Mouse (Mus musculus) bone marrow macrophage, adult 2 months (primary cell): ENCODE results near the gene Fam207a.

ENCODE experiments used
- CTCF ChIP-seq: IDR thresholded peaks from 2 replicates; pipeline ENCODE4 v1.5.1; 2012; ENCODE audit warnings: low read depth, mild to moderate bottlenecking, low read length, moderate library complexity
- POLR2A ChIP-seq: IDR thresholded peaks from 2 replicates; pipeline ENCODE4 v1.6.1; 2012; ENCODE audit warnings: mild to moderate bottlenecking, low read depth, low read length, borderline replicate concordance

GRCm38 (mm10) chr10:77522021-77522731 lies 6.6 kb upstream of the Fam207a start:
- TF ChIP-seq CTCF (no peak), POLR2A (no peak)
